Mouse (Mus musculus) layer of hippocampus, postnatal 36 days (tissue): Measurements from ENCODE around the gene Ube2h. TPM values are rescaled to one million over a fixed set of nuclear protein-coding genes. Genes with fewer than 3 reads are reported as not detected.
"Not testable (repeated sequence)": the region's sequence is repeated elsewhere in the genome, so short reads cannot be mapped to it uniquely, and the experiment has no call there.

Source experiments
- DNase-seq, 2 experiments: peaks; one replicate each; pipeline ENCODE4 v3.0.0; 2022
- total RNA-seq, 2 experiments: library from RNA; stranded (reverse); gene quantifications; 2 replicates each; pipeline ENCODE4 v1.2.3; 2021

Ube2h gene
- total RNA-seq = 10 to 100 TPM; 88.1 to 93.9 TPM

GRCm38 (mm10) chr6:30304399-30304917, at the start of gene Ube2h:
Gene Ube2h, minus strand, starts transcription at chr6:30304539.
- DNase-seq = peak; percentile 100

GRCm38 (mm10) chr6:30353661-30354060, 49.3 kb upstream of the Ube2h start:
- DNase-seq = no peak

- no peak for DNase-seq
Observed at GRCm38 (mm10) chr6:30352762-30353161, 48.4 kb upstream of the Ube2h start.

- DNase-seq = no peak
Observed at GRCm38 (mm10) chr6:30351290-30351689, 47.0 kb upstream of the Ube2h start.

GRCm38 (mm10) chr6:30347288-30347801, 43.0 kb upstream of the Ube2h start:
- DNase-seq = no peak

- DNase-seq = no peak
Observed at GRCm38 (mm10) chr6:30346737-30347136, 42.4 kb upstream of the Ube2h start.

GRCm38 (mm10) chr6:30344032-30344431, 39.7 kb upstream of the Ube2h start:
- DNase-seq = no peak

- no peak for DNase-seq
Observed at GRCm38 (mm10) chr6:30340231-30340873, 36.0 kb upstream of the Ube2h start.

GRCm38 (mm10) chr6:30336912-30337311, 32.6 kb upstream of the Ube2h start:
- DNase-seq = no peak

- DNase-seq = no peak
Observed at GRCm38 (mm10) chr6:30332262-30332661, 27.9 kb upstream of the Ube2h start.

GRCm38 (mm10) chr6:30330706-30331105, 26.4 kb upstream of the Ube2h start:
- DNase-seq = no peak

- no peak for DNase-seq
Observed at GRCm38 (mm10) chr6:30325932-30326501, 21.7 kb upstream of the Ube2h start.

- DNase-seq = no peak
Observed at GRCm38 (mm10) chr6:30321002-30321401, 16.7 kb upstream of the Ube2h start.

- DNase-seq = no peak
Observed at GRCm38 (mm10) chr6:30319216-30319615, 14.9 kb upstream of the Ube2h start.

GRCm38 (mm10) chr6:30312006-30312405, 7.7 kb upstream of the Ube2h start:
- DNase-seq = no peak

- no peak for DNase-seq
Observed at GRCm38 (mm10) chr6:30308751-30309150, 4.4 kb upstream of the Ube2h start.

- no peak for DNase-seq
Observed at GRCm38 (mm10) chr6:30307691-30308090, 3.4 kb upstream of the Ube2h start.

- DNase-seq = not testable (repeated sequence)
Observed at GRCm38 (mm10) chr6:30303771-30304398, 454 bp downstream of the Ube2h start.

GRCm38 (mm10) chr6:30302781-30303631, 1.3 kb downstream of the Ube2h start:
- peak; percentile 13 to 21 for DNase-seq

GRCm38 (mm10) chr6:30302156-30302555, 2.2 kb downstream of the Ube2h start:
- no peak for DNase-seq

- no peak for DNase-seq
Observed at GRCm38 (mm10) chr6:30300901-30301300, 3.4 kb downstream of the Ube2h start.

GRCm38 (mm10) chr6:30300372-30300771, 4.0 kb downstream of the Ube2h start:
- peak; percentile 76 to 80 for DNase-seq
